Mouse (Mus musculus) heart, postnatal 14 days (tissue): ENCODE results near the gene Plek2. TPM values are rescaled to one million over a fixed set of nuclear protein-coding genes. Genes with fewer than 3 reads are reported as not detected.
"Not testable (repeated sequence)": the region's sequence is repeated elsewhere in the genome, so short reads cannot be mapped to it uniquely, and the experiment has no call there.

Source experiments
- DNase-seq, 2 experiments: peaks; one replicate each; pipeline ENCODE4 v3.0.0; 2021 to 2022
- intact Hi-C: fragments of 180-260 bp; cut with DNase I; formaldehyde crosslinking; loops from one replicate; pipeline ENCODE4 v1.15.1; 2025
- long read RNA-seq, 2 experiments: library from polyadenylated mRNA; stranded (forward); transcript quantifications; one replicate each; pipeline ENCODE4 v2.0.0; 2021
- total RNA-seq, 2 experiments: library from RNA; stranded (reverse); gene quantifications; 2 replicates each; pipeline ENCODE4 v1.2.3; 2021

The Plek2 gene
- total RNA-seq: under 1 TPM; 0.53 to 0.59 TPM
- long read RNA-seq, experiment 1, partial matches to known transcripts: 0 of 1 reads
- long read RNA-seq, experiment 1, other reads (novel, unspliced or antisense): 0 of 1 reads
- long read RNA-seq, experiment 2: 0 reads

- DNase-seq: peak; percentile 62 to 68
- intact Hi-C loops: no loop called here
Measured at GRCm38 (mm10) chr12:78906707-78907162, at the start of gene Plek2. TSS of gene Plek2 (minus strand) at chr12:78906964.

DNA sequence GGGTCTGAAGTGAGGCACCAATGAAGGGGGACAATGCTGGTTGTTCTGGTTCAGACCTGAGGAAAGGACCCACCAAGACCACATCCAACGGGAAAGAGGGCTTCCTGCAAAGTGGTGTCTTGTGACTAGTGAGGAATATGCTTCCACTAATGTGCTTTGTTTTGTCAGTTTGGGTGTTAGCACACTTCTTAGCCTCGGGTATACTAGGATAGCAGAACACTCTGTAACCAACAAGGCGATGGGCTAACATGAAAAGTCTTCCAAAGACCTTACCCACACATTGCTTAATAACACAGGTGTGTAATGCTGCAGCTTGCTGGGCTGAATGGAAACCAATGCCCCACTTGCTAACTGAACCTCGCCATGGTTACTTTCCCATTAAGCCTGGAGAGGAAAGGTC lies 49.6 kb upstream of the Plek2 start:
- DNase-seq: no peak
- intact Hi-C loops: no loop called here

DNA sequence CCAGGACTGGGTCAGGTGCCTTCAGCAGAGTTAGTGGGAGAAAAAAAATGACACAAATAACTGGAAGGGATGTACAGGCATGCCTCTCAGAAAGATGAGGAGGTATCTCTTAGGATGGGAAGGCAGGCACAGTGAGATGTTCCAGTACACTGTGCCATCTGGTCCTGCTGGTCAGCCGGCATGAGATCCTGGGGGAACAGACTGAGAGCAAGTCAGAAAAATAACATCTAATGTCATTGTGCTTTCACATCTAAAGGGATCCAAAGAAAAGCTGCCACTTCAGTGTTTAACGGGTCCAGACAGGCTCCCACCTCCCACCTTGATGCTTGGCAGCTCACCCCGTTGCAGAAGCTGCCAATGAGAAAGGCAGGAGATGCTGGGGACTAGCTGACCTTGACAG lies 45.7 kb upstream of the Plek2 start:
- intact Hi-C loops: no loop called here
- no peak for DNase-seq

- DNase-seq: no peak
- intact Hi-C loops: no loop called here
Measured at GRCm38 (mm10) chr12:78952053-78952452, 45.3 kb upstream of the Plek2 start.

DNA sequence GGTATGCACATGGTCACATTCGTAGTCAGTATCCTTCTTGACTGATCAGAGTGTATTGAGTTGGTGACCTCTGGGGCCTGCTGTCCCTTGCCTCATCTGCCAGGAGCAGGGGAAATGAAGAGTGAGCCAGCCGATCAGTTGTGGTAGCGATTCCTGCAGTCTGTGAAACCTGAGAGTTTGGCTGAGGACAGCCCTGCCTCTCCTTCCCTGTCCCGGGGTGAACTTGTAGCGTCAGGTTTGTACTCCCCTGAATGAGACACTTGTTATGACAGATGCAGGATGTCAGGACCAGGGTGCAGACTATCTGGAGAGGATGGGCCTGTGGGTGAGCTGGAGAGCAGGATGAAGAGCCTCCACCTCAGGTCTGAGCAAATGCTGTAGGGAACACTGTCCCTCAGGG lies 40.9 kb upstream of the Plek2 start:
- intact Hi-C loops: no loop called here
- DNase-seq: no peak

GRCm38 (mm10) chr12:78947161-78947560 lies 40.4 kb upstream of the Plek2 start:
- DNase-seq: no peak
- intact Hi-C loops: no loop called here

- intact Hi-C loops: no loop called here
Measured at GRCm38 (mm10) chr12:78942931-78943330, 36.2 kb upstream of the Plek2 start.

DNA sequence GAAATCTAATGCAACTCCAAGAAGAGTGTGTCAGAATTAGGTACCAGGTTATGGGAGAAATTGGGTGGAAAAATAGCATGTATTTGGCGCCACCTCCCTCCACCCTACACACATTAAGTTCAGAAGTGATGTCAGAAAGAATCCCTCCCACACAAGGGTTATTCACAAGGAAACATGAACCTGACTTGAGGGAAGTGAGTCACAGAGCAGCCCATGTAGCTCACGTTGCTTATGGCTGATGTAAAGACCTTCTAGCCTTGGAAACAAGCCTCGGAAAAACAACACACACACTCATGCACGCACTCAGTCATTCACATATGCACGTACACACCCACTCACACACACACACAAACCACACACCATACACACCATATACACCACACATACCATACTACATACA lies 33.3 kb upstream of the Plek2 start:
- DNase-seq: no peak
- intact Hi-C loops: no loop called here

More at GRCm38 (mm10) chr12:78942931-78943330, 36.2 kb upstream of the Plek2 start:
- DNase-seq: no peak

GRCm38 (mm10) chr12:78939393-78940037 lies 32.8 kb upstream of the Plek2 start:
- no peak for DNase-seq
- intact Hi-C loops: no loop called here

GRCm38 (mm10) chr12:78936494-78936893 lies 29.7 kb upstream of the Plek2 start:
- DNase-seq: no peak
- intact Hi-C loops: no loop called here

DNA sequence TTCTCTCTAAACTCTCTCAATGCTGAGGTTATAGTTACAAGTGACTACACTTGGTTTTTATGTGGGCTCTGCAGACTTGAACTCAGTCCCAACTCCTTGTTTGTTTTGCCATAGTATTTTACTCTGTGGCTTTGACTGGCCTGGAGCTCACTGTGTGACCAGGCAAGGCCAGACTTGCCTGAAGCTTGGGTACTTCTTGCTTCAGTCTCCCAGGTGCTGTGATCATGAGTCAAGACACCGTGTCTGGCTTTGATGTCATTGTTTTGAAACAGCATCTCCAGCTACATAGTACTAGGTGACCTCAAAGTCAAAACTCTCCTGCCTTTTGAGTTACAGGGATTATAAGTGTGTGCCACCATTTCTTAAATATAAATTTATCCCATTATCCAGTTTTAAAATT lies 23.1 kb upstream of the Plek2 start:
- intact Hi-C loops: no loop called here

DNA sequence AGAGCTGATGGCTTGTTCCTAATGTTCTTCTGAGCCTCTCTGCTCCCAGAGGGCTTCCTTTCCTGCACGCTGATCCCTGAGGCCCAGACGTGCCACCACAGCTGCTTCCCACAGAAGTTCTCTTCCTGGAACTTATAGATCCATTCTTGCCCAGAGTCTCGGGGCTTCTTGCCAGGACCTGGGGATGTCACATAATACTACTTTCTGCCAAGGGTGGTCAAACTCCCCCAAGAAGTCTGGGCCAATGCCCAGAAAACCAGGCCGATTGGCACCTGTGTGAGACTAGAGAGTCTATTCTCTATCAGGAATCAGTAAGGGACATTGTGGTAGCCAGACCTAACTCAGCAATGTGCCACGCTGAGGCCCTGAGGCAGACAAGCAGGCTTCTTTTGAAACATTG lies 20.5 kb upstream of the Plek2 start:
- DNase-seq: no peak
- intact Hi-C loops: no loop called here

More for the DNA sequence above, 23.1 kb upstream of the Plek2 start:
- DNase-seq: no peak

- intact Hi-C loops: no loop called here
- DNase-seq: no peak
Measured at GRCm38 (mm10) chr12:78923539-78924189, 16.9 kb upstream of the Plek2 start.

DNA sequence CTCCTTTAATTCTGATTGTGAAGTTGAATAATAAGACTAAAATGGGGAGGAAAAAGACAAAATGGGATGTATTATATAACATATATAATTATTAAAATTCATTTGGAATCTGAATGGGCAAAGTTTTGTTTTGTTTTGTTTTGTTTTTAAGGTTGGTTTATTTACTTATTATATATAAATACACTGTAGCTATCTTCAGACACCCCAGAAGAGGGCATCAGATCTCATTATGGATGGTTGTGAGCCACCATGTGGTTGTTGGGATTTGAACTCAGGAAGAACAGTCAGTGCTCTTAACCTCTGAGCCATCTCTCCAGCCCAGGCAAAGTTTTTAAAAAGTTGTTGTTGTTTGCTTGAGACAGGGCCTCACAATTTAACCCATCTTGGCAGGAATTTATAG lies 16.2 kb upstream of the Plek2 start:
- intact Hi-C loops, DNase-seq: not testable (repeated sequence)

DNA sequence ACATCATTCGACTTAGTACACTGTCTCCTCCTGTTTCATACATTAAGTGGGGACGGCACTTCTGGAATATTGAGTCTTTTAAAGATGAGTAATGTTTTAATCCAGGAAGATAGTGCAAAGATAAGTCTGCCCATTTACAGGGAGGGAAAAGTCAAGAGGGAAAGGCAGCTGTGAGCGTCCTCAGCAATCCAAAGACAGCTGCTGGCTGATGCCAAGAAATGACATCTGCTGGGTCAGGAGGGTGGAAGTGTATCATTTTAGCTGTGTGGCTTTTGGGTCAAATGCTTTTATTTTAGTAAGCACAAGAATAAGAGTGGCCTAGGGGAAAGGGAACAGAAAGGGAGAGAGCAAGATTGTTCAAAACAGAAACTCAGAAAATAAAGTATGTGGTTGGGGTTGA lies 15.3 kb upstream of the Plek2 start:
- no peak for DNase-seq
- intact Hi-C loops: no loop called here

DNA sequence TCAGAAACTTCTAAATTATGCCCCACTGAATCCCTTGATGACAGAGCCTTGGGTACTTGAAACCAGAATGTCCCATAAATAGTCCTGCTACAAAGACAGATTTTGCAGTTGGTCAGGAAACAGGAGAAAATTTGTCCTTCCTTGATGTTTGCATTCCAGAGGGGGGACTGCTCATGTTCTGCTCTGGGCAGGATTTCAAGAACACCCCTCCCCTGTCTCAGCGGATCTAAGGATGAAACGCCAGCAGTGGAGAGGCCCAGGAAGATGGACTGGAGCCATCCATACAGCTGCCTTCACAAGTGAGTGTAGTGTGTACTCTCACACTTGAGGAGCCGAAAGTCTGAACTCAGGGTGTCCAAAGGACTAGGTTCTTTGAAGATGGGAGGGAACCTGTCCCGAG lies 14.7 kb upstream of the Plek2 start:
- no peak for DNase-seq
- intact Hi-C loops: no loop called here

DNA sequence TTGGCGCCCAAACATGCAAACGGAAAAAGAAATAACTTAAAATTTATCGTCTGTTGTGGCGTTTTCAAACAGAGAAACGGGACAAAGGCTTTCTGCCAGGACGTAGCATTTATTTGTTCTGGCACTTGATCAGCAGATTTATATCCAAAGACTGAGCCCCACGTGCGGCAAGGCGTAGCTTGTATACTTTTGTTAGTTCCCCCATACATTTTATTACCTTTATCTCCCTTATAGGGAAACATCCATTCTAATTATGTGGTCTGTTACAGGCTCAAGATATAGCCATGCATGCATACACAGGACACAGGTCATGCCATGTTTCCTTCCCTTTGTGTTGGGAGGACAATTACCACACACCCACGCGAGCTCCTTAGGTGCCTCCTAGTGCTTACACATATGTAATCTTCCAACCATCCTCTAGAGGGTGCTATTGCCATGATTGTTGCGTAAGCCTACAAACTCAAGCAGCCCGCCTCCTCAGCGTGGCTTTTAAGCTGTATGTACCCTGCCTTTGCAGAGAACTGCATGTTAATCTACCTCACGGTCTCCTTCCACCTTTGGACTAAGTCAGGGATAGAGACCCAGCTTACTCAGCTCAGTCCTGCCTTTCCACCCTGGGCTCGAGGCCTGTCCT lies 12.4 kb upstream of the Plek2 start:
- DNase-seq: peak; percentile 35 to 63
- intact Hi-C loops: loop anchor here (1.0 to 5.0 kb wide), 4 partner anchors 68 to 178 kb away; partner anchors contain the start of gene Tmem229b

GRCm38 (mm10) chr12:78918227-78919078 lies 11.7 kb upstream of the Plek2 start:
- peak; percentile 76 to 86 for DNase-seq
- intact Hi-C loops: loop anchor here (1.0 to 5.0 kb wide), 5 partner anchors 69 to 179 kb away; partner anchors contain the start of gene Tmem229b

GRCm38 (mm10) chr12:78916278-78916677 lies 9.5 kb upstream of the Plek2 start:
- intact Hi-C loops: loop anchor here (5.0 kb wide), 2 partner anchors 71 to 91 kb away; partner anchors contain the start of gene Tmem229b
- DNase-seq: no peak

- intact Hi-C loops: loop anchor here (5.0 kb wide), 2 partner anchors 72 to 92 kb away; partner anchors contain the start of gene Tmem229b
Measured at GRCm38 (mm10) chr12:78915561-78915960, 8.8 kb upstream of the Plek2 start.

More at GRCm38 (mm10) chr12:78915561-78915960, 8.8 kb upstream of the Plek2 start:
- DNase-seq: no peak
